Mouse (Mus musculus): ENCODE measurements at regions not wholly inside any gene's neighbourhood (a gene's known extent, or its start where the extent isn't known, plus 50 kb on each side); places are given as distances from the start of the nearest gene placed in this dataset.

DNA sequence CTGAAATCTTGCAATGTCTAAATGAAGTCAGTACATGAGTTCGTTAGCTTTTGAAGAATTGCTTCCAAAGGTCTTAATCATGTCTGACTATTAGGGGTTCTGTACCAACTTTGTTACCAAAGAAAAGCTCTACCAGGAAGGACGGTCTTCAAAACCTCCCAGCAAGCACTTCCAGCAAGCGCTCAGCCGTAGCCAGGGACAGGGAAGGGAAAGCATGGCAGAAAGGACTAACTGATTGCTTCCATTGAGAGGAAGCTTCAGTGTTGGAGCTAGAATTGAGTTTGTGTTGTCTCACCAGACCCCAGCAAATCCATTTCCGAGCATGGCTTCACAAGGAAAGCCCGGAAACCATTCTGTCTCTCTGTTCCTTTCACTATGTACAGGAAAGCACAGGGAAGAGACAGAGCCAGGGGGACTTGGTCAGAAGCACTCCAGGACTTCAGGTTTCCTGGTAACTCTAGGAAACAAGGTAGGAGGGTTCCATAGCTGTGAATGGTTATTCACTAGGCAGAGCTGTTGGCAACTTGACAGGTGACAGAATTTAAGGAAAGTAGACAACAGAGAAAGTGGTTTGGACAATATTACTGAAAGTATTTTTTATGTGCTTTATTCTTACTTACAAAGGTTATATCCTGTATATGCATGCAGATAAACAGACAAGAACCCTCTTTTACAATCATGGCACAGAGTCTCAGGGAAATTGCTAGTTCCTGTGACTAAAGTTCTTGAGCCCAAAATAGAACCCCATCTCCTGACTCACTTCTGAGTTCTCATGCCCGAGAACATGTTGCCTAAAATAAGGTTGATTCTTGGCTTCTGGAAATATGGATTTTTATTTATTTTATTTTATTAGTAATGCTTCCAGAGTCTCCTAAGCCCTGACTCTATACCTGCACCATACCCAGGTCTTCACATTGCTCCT, 151.5 kb upstream of the Dnajc19 start:
- DNase-seq (ENCODE audit: low read depth) = no peak

DNA sequence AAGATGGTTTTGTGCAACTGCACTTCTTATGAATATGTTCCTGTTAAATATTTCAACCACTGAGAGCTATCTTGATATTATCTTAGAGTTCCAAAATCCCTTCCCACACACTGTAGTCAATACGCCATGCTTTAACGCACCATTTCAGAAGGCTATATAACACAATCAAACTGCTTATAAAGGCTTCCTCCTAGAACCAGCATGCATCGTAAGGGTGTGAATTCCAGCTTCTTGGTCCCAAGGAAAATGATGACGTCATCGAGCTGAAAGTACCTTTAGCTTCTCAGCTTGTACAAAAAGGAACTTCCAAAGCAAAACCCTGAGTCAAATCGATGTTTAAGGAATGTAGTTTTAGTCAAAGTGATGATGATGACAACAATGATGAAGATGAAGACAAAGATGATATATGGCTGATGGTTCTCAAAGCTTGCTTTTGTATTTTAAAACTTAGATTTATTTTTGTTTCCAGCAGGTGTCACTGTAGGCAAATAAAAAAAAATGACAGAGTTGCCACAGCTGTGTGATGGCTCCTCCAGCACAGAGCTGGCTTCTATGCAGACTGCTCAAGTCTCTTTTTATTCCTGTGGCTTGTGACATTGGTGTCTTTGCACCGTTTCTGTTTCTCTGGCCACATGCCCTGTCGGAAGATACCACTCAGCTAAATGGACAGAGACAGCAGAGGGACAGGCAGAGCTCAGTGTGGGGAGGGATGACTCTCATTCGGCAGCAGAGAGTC, 150.6 kb upstream of the Dnajc19 start:
- no peak for DNase-seq (ENCODE audit: low read depth)

DNA sequence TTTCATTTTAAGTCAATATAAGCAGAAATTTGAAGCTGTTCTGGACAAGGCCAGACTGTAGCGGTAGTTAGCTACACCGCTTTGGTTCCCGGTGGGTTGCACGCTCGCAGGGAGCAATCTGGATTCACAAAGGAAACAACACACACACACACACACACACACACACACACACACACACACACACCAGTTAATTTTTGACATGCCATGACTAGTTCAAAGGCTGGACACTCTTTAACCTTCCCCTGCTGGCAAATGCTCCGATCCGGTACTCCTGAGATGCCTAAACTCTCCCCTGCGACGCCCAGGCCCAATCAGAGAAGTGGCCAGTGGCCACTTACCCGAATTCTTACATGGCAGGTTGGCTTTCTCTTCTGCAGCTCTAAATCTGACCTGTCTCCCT, 141.2 kb upstream of the Dnajc19 start:
- DNase-seq (ENCODE audit: low read depth) = no peak

DNA sequence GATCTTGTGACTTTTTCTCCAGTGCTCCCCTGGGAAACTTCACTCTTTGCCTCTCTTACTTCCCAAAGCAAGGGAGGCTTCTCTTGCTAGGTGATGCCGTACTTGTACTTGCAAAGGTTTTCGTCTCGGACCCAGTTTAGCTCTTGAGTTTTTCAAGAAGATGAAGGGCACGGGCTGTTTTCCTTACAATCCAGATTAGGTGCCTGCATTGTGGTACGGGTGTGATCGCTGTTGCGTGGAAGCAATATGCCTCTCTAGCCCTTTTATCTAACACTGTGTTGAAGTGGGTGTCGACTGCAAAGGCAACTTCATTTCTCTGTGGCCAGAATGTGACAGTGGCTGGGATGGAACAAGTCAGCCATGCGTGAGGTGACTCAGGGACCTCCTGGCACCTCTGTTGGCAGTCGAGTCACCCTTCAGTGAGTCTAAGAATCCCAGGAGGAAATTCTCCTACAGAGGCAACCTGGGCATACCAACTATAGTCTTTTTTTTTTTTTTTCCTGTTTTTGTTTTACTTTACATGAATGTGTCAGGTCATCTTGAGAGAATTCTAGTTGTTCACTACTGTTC, 138.7 kb upstream of the Dnajc19 start:
- DNase-seq (ENCODE audit: low read depth) = no peak

DNA sequence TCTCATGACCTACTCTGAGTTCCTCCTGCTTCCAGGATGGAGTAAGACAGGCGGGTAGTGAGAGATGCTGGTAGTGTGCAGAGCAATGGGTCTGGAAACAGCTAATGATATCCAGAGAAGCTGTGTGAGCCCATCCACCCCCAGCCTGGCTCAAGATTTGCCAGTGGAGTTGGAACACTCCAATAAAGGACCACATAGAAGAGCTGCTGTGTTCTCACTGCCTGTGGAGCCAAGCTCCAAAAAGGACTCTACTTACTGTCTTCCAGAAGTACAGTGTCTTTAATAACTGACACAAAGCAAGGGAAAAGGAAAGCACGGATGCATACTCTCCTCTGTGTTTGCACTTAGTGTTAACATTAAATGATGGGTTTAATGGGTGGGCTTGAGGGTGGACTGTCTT, 138.0 kb upstream of the Dnajc19 start:
- DNase-seq (ENCODE audit: low read depth) = no peak

DNA sequence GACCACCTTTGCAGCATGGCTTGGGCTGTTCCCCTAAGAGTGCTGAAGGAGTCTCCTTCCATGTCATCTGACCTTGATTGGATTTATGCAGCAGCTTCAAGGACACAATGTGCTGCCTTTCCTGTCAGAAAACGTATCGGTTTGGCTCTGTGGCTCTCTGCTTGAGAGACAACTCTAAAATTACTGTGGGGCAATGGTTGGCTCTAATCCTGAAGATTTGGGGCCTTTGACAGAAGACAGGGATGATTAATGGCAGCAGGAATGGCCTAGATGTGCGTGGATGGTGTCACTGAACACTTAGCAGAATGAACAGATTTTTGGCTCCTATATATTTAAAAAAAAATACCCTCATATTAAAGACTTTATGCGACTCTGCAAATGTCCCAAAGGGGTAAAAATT, 136.8 kb upstream of the Dnajc19 start:
- no peak for DNase-seq (ENCODE audit: low read depth)

DNA sequence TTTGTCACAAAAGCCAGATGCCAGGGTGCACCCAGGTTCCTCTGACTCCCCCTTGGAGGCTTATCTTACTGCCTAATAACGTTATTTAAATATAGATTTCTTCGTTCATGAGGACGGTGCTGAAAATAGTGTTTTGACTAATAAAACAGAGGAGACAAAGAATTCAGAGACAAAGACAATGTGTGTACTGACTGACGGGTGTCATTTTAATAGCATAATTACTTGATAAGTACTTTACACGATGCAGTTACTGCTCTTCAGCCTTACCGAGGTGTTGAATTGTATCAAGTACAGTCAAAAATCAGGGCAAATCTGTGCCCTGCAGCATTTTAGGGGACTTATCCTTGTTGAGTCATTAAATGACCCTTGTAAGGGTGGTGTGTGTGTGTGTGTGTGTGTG, 133.1 kb upstream of the Dnajc19 start:
- DNase-seq (ENCODE audit: low read depth) = no peak

DNA sequence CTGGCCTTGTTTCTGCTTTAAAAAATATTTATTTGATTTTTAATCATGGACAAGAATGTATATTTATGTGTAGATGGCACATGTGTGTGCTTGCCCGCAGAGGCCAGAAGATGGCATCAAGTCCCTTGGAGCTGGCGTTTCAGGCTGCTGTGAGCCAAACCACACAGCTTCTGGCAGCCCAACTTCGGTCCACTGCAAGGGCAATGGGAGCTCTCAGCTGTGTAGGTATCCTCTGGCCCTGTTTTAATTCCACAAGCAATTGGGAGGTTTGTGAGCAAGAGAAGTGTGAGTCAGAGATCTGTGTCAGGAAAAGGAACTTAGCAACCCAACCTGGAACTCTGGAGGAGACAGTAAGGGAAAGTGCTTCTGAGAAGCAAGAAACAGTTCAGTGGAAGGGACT, 125.3 kb upstream of the Dnajc19 start:
- no peak for DNase-seq (ENCODE audit: low read depth)

DNA sequence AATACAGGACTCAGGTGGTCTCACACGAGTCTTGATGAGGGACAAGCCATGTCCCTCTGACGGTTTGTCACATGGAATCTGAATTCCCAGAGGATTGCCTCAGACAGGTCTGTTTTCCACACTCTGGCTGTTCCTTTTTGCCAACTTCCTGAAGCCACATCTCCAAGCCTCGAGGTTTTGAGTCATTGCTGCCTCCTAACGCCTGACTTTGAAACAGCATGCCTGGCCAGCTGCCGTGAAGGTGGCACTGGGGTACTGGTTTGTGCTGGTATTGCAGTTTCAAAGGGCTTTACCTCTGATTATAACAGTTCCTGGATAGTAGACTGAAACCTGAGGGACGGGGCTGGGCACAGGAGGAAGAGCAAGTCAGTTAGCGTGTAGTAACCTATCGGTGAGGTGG, 117.1 kb upstream of the Dnajc19 start:
- DNase-seq (ENCODE audit: low read depth) = no peak

DNA sequence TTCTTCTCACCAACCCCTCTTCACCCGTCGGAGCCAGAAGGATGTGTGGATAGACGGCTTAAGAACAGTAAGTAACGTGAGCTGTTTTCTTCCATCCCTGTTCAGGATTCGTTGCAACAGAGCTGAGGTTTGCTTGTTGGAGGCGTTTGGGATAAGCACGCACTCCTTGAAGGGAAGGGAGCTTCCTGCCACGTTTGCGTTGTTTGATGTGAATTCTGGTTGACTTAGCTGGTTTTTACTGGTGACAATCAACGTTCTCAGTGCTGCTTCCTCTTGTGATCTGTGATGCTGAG, 116.0 kb upstream of the Dnajc19 start:
- DNase-seq (ENCODE audit: low read depth) = no peak

DNA sequence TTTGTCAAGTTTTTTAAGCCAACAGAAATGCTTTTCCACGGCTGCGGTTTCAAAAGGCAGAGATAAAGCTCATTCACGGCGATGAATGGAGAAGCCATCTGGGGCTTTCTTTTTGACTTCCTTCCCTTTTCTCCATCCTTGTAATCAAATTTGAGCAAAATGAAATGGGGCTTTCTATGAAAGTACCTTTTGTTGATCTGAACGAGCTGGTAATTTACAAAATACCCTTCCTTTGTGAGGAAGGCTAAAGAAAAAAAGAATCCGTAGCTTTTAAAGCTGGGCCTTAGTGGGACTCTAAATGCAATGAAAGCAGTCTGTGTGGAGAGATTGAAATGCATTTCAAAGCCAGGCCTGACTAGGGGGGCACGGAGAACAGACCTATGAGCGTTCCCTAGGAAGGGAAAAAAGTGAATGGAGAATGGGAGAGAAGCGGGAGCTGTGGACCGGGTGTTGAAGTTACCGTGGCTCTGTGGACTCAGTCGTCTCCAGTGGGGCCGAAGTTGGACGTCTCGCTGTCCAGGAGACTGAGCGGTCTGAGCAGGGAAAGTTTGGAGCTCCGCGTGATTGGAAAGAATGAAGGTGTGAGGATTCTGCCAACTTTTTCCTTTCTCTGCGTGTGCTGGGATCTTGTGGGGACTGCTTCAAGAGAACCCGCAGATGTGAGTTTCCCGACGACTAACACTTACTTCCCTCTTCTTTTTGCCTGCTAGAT, 115.5 kb upstream of the Dnajc19 start:
- DNase-seq (ENCODE audit: low read depth) = no peak

DNA sequence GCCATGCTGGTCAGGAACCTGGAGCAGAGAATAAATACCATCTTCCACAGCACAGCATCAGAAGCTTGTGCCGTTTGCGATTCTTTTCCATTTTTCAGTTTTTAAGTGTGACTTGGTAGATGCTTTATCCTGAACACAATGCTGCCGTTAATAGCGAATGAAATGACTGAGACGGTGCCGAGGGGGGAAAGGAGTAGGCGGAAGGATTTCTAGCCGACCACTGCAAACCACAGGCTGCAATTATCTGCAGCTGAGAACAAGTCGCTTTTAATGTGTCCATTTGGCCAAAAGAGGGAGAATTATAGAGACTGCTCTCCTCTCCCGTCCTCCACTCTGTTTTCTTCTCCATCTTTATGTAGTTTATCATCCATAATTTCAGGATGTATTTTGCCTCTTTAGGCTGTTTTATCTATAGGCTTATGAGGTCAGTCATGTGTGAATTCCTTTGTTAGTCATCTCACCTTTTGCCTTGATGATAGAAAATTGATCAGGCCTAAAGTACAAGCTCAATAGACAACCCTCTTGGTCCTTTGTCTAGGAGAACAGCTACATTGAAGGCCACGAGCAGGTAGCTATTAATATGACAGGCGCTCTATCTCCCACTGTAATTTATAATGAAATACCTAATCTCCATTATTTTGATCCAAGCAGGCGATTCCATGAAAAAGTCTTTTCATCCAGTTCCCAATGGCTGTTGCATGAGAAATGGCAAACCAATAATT, 114.8 kb upstream of the Dnajc19 start:
- no peak for DNase-seq (ENCODE audit: low read depth)

DNA sequence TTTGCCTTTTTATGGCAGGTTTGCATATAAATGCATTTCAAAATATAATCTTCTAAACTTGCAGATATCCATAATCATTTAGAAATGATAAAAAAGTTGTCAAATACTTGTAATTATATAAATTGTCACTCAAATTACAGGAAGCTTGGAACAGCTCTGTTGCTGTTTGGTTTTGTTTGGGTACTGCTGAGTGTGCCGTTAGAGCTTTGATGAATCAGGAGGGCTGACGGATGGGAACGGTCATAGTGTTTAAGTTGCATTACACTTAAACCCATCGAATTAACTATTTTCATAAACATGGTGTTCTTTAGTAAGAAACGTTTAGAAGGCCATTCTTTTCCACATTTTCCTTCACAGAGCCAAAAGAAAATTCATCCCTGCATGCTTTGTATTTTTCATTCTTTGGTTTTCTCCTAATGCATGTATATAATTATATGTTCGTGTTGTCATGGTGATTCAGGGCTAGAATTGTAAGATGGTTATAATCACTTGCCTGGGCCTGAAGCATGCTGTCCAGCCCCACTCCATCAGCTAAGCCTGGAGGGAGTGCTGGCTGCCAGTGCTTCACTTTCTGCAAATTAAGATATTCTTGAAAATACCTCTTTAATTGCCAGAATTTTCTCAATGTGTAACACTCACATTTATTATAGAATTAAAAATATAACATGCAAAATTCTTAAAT, 92.4 kb upstream of the Dnajc19 start:
- DNase-seq (ENCODE audit: low read depth) = no peak

DNA sequence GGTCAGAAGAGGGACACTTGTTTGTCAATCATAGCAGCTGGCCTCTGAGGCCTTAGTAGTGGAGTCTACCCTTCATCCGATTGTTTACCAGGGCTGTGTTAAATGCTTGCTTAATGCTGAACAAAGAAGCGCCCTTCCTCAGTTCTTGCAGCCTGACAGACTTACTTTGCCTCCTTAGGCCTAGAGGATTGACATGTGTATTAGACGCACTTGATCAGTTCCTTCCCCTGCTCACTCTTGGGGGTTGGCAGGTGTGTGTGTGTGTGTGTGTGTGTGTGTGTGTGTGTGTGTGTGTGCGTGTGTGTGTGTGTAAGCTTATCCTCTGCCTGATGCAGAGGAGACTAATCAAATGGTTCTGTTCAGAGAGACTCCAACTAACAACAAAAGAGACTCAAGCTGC, 91.8 kb upstream of the Dnajc19 start:
- DNase-seq (ENCODE audit: low read depth) = no peak

DNA sequence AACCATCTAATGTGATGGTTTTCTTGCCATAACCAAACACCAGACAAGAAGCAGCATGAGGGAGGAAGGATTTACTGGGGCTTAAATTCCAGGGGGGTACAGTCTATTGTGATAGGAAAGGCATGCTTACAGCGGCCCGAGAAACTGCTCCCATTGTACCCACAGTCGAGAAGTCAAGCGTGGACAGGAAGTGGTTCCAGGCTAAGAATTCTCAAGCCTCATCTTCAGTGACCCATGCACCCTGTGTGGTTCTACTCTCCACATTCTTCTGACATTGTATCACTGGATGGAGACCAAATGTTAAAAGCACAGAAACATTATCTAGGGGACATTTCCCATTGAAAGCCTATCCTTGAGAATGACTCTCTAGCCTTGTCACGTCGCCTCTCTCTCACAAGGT, 90.8 kb upstream of the Dnajc19 start:
- no peak for DNase-seq (ENCODE audit: low read depth)

DNA sequence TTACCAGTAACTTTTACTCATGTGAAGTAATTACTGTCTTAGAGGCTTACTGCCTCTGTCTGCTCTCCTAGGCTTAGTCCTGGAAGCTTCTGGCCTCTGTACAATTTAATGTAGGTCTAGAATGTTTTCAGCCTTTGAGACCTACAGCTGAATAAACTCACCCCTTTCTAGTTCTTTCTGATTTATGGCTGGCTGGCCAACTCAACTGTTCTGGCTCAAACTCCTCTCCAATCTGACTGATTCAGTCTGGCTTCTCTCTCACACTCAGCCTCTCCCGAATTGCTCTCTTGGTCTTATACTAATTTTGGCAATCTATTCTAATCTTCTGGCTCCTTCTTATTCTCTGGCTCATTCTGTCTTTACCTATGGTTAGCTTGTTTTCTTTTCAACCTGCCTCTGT, 87.0 kb upstream of the Dnajc19 start:
- no peak for DNase-seq (ENCODE audit: low read depth)

DNA sequence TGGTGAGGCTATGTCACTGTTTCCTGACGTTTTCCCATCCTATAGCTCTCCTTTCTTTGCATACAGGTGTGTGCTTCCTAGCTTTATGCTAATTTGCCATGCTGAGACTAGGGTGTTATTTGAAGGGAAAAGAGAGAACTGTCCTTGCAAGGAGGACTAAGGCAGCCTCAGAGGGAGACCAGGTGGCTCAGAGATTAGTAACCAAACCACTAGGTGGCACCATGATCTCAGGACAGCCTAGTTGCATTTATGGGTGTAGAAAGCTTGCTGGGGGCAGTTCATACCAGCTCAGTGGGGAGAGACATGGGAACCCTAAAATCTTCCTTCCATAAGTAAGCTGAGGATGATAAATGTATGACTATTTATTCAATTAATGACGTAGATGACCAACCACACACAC, 68.9 kb upstream of the Dnajc19 start:
- peak; percentile 1 for DNase-seq (ENCODE audit: low read depth)

DNA sequence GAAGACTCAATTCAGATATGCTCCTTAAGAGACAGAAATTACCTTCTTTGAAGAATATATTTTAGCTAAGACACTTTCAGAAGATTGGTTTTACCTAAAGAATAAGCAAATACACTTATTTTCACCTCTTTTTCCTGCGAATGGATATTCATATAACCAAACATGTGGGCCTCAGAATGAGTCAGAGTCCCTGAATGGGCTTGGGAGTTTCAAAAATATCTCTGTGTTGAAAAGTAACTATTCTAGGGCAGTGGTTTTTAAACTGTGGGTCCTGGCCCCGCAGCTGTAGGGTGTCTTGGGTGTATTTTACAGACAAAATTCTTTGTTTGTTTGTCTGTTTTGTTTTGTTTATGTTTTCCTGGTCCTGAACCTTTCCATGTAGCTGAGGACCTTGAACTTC, 62.5 kb upstream of the Dnajc19 start:
- no peak for DNase-seq (ENCODE audit: low read depth)

DNA sequence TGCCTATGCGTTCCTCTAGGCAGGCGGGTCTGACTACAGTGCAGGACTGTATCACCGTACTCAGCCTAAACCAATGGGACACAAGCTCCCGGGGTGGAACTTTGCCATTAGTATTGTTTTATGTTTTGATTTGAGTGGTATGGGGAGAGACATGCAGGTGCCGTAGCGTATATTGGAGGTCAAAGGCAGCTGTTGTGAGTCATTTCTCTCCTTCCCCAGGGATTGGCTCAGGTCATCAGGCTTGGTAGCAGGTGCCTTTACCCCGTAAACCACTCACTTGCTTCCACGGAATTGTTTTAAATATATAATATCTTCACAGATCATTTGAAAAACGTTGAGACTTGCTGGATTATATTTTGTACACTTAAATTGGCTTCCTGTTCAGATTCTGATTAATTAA, 58.1 kb upstream of the Dnajc19 start:
- no peak for DNase-seq (ENCODE audit: low read depth)

DNA sequence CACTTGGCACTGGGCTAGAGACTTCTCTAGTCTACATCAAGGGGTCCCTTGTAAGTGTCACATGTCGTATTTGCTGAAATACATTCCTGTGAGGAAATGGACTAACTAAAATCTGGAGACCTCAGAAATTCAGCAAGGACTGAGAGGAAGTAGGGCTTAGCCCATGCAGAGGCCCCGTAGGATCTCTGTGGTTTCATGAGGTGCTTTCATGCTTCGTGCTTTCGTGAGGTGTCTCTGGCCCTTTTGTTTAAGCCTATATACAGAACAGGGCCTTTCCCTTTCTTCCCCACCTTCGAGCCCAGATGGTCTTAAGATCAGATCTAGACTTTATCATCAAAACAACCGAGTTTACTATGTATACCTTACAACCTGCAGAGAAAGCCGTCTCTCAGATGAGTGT, 56.9 kb upstream of the Dnajc19 start:
- DNase-seq (ENCODE audit: low read depth) = no peak

DNA sequence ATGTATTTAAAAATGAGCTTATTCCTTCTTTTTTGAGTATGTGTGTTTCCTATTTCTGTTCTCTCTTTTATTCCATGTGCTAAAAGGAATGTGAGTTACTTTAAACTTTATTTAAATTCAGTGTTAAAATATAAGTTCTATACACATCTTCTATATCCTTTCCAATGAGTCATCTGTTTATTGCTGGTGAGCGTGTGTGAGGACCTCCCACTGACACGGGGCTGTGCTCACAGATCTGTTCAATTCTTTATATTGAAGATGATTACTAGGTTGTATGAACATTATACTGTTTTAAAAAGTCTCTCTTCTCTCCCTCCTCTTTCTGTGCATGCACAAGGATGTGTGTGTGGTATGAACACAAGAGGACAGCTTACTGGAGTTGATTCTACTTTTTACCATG, 55.3 kb upstream of the Dnajc19 start:
- DNase-seq (ENCODE audit: low read depth) = no peak
